Mouse (Mus musculus) myocyte (in vitro differentiated cells): Measurements from ENCODE around the gene Gm49342.

ENCODE experiments used
- POLR2A ChIP-seq: IDR thresholded peaks from one replicate; pipeline ENCODE4 v1.6.1; 2011; ENCODE audit warnings: low read depth, mild to moderate bottlenecking, control low read depth, moderate library complexity; ENCODE audit not compliant: insufficient read length
- SRF ChIP-seq: IDR thresholded peaks from one replicate; pipeline ENCODE4 v1.6.1; 2011; ENCODE audit warnings: low read depth; ENCODE audit not compliant: control insufficient read depth, insufficient read length

GRCm38 (mm10) chr14:50895985-50896746, 48.2 kb upstream of the Gm49342 start:
- TF ChIP-seq SRF (no peak), POLR2A (peak; percentile 64)
